Mouse (Mus musculus): Measurements from ENCODE around the gene Kcnj13. TPM values are rescaled to one million over a fixed set of nuclear protein-coding genes. Genes with fewer than 3 reads are reported as not detected.

The Kcnj13 gene
- polyA plus RNA-seq (2014; fragmentation: Illumina TruSeq; extraction: RNeasy Lipid Tissue Mini Kit (QIAGEN cat#74804)) = not detected

DNA sequence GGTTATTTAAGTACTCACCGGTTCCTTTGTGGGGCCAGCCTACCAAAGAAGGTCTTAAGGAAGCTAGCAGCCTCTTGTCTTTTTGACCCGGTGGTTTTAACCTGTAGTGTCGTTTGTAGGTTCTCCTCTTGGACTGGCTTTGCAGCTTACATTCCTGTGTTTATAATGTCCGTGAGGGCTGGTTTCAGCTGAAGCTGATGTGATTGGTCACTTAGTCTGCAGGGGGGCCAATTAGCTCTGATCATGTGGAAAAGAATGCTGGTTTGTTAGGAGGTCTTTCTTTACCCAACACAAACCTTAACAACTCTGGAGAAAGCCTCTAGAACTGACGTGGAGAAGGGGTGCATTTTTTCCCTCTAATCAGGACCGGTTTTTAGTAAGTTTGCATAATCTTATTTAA, at the start of gene Kcnj13:
TSS of gene Kcnj13 (minus strand) at position 136 of the 400 bp plus-strand sequence.

Other genes with a start within 250 kb of the Kcnj13 start
- not detected for gene Ecel1, start 238.2 kb downstream of the Kcnj13 start, polyA plus RNA-seq (2014; fragmentation: Illumina TruSeq; extraction: RNeasy Lipid Tissue Mini Kit (QIAGEN cat#74804))
- not detected for gene Prss56, start 211.4 kb downstream of the Kcnj13 start, polyA plus RNA-seq (2014; fragmentation: Illumina TruSeq; extraction: RNeasy Lipid Tissue Mini Kit (QIAGEN cat#74804))
- gene Chrnd, start 204.1 kb downstream of the Kcnj13 start, polyA plus RNA-seq (2014; fragmentation: Illumina TruSeq; extraction: RNeasy Lipid Tissue Mini Kit (QIAGEN cat#74804)) = not detected
- gene Chrng, start 190.1 kb downstream of the Kcnj13 start, polyA plus RNA-seq (2014; fragmentation: Illumina TruSeq; extraction: RNeasy Lipid Tissue Mini Kit (QIAGEN cat#74804)) = not detected
- gene Eif4e2, start 180.8 kb downstream of the Kcnj13 start, polyA plus RNA-seq (2014; fragmentation: Illumina TruSeq; extraction: RNeasy Lipid Tissue Mini Kit (QIAGEN cat#74804)) = 33.3 TPM
- 197 TPM for gene Efhd1, start 130.4 kb downstream of the Kcnj13 start, polyA plus RNA-seq (2014; fragmentation: Illumina TruSeq; extraction: RNeasy Lipid Tissue Mini Kit (QIAGEN cat#74804))
- 115 TPM for gene Gigyf2, start 67.7 kb downstream of the Kcnj13 start, polyA plus RNA-seq (2014; fragmentation: Illumina TruSeq; extraction: RNeasy Lipid Tissue Mini Kit (QIAGEN cat#74804))
- gene Snorc, start 75.5 kb upstream of the Kcnj13 start, polyA plus RNA-seq (2014; fragmentation: Illumina TruSeq; extraction: RNeasy Lipid Tissue Mini Kit (QIAGEN cat#74804)) = not detected
- gene Neu2, start 115.2 kb upstream of the Kcnj13 start, polyA plus RNA-seq (2014; fragmentation: Illumina TruSeq; extraction: RNeasy Lipid Tissue Mini Kit (QIAGEN cat#74804)) = not detected
- gene Ngef, start 179.1 kb upstream of the Kcnj13 start, polyA plus RNA-seq (2014; fragmentation: Illumina TruSeq; extraction: RNeasy Lipid Tissue Mini Kit (QIAGEN cat#74804)) = 0.46 TPM
- 1.8 TPM for gene Inpp5d, start 225.6 kb upstream of the Kcnj13 start, polyA plus RNA-seq (2014; fragmentation: Illumina TruSeq; extraction: RNeasy Lipid Tissue Mini Kit (QIAGEN cat#74804))

Data from ovary, adult 10 weeks (tissue).